Mouse (Mus musculus): Measurements from ENCODE around the gene Glrx2. TPM values are rescaled to one million over a fixed set of nuclear protein-coding genes. Genes with fewer than 3 reads are reported as not detected.

Gene Glrx2
- 66.4 TPM for polyA plus RNA-seq (2014; fragmentation: Illumina TruSeq; extraction: RNeasy Lipid Tissue Mini Kit (QIAGEN cat#74804); ENCODE audit: low read depth, low replicate concordance)

GRCm38 (mm10) chr1:143716038-143716437 lies at the start of gene Glrx2:
Gene Glrx2, plus strand, starts transcription at chr1:143716338.

DNA sequence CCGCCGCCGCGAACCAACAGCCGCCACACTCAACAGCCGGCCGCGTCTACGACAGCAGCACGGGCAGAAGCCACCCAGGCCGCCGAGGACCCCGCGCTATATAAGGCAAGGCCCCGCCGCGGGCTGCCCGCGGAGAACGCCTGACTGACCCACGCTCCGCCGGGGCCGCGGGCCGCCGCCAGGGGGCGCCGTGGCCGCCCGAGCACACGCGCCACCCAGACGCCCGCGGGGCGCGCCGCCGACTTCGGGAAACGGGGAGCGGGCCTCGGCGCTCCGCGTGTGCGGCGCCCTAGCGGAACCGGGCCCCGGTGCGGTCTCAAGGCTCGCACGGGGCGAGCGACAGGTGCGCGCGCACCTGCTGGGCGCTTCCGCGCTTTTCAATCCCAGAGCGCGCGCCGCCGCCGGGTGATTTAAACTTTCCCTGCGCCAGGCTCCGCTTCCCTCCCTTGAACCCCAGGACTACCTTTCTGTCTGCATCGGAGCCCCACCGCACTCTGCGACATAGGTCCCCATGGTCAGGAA lies 13.3 kb upstream of the Glrx2 start, which contains the start of gene Cdc73:
TSS of gene Cdc73 (minus strand) at position 153 of the 522 bp plus-strand sequence.

DNA sequence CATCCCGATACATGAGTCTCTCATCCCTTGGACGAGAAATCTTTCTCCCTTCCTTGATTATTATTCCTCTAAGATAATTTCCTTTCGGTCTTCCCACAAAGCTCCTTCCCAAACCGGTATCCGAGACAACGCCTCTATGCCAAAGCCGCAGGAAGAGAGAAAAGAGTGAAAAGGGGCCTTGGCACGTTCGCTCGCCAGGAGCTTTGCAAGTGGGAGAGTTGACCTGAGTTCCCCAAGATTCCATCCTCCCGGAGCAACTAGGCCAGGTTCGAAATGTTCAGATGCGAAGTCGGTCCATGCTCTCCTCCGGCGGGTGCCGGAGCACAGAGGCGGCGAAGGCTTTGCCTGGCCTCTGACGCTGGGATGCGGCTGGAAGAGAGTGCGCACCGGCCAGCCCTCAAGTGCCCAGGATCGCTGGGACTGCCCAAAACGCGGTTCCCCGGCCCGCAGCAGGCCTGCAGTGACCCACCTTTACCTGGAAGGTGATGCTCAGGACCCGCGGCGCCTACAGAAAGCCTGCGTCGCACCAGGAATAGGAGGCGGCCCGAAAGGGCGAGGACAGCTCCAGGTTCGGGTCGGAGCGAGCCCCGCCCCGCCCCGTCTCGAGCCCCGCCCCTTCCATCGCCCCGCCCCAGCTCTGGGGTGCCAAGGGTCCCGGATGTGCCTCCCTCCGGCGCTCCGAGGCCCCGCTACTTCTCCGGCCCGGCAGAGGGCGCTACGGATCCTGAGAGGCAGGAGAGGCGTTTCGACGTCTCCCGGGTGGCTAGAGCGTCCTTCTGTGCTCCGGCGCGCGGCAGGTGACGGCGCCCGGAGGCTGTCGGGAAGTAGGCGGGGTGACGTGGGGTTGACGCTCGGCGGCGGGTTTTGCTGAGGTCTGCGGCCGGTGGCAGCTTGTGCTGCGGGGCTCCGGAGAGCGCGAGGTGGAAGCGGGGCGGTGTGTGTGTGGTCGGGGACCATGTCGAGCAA lies 60.6 kb downstream of the Glrx2 start, which contains the start of the genes Trove2 and Uchl5:
TSS of gene Trove2 (minus strand) at position 623 of the 966 bp plus-strand sequence.
TSS of gene Uchl5 (plus strand) at position 827 of the 966 bp plus-strand sequence.

Other genes starting within 250 kb of the Glrx2 start
- 2.5 TPM for gene B3galt2, start 75.7 kb upstream of the Glrx2 start, polyA plus RNA-seq (2014; fragmentation: Illumina TruSeq; extraction: RNeasy Lipid Tissue Mini Kit (QIAGEN cat#74804); ENCODE audit: low read depth, low replicate concordance)
- gene Cdc73, start 13.4 kb upstream of the Glrx2 start, polyA plus RNA-seq (2014; fragmentation: Illumina TruSeq; extraction: RNeasy Lipid Tissue Mini Kit (QIAGEN cat#74804); ENCODE audit: low read depth, low replicate concordance): 23.1 TPM
- 7.6 TPM for gene Trove2, start 60.7 kb downstream of the Glrx2 start, polyA plus RNA-seq (2014; fragmentation: Illumina TruSeq; extraction: RNeasy Lipid Tissue Mini Kit (QIAGEN cat#74804); ENCODE audit: low read depth, low replicate concordance)
- 27.6 TPM for gene Uchl5, start 60.9 kb downstream of the Glrx2 start, polyA plus RNA-seq (2014; fragmentation: Illumina TruSeq; extraction: RNeasy Lipid Tissue Mini Kit (QIAGEN cat#74804); ENCODE audit: low read depth, low replicate concordance)

Measured in heart, adult 10 weeks (tissue).